Mouse (Mus musculus) ES-E14 (cell line): ENCODE data around the gene Pkd1. TPM values are rescaled to one million over a fixed set of nuclear protein-coding genes. Genes with fewer than 3 reads are reported as not detected.

Source experiments
- DNase-seq: peaks from one replicate; pipeline ENCODE4 v3.0.0-alpha.2; 2013; ENCODE audit warnings: low read depth, low spot score
- H3K27ac ChIP-seq: 2 replicates; pipeline ENCODE4 v1.5.1; 2012; ENCODE audit warnings: low read depth, mild to moderate bottlenecking, low read length, moderate library complexity, mixed read lengths; ENCODE audit not compliant: poor library complexity, insufficient read depth, severe bottlenecking
- H3K36me3 ChIP-seq: 2 replicates; pipeline ENCODE4 v1.6.1; 2012; ENCODE audit warnings: mild to moderate bottlenecking, low read length, moderate library complexity, mixed read lengths; ENCODE audit not compliant: control insufficient read depth, poor library complexity, insufficient read depth, severe bottlenecking
- H3K4me1 ChIP-seq, 2 experiments: fragments of 150-350 bp in 1 of 2; sonication (generic) in 1 of 2; 2 replicates each; pipeline ENCODE4 v1.6.1; 2012; ENCODE audit warnings: low read length in 2 of 2, mild to moderate bottlenecking in 1 of 2, mixed read lengths in 1 of 2; ENCODE audit not compliant: control insufficient read depth in 2 of 2, insufficient read depth in 2 of 2, poor library complexity in 1 of 2
- H3K4me3 ChIP-seq, 2 experiments: fragments of 150-350 bp in 1 of 2; sonication (generic) in 1 of 2; 2 replicates each; pipeline ENCODE4 v1.5.1; 2012; ENCODE audit warnings: low read length in 2 of 2, low read depth in 1 of 2, mild to moderate bottlenecking in 1 of 2, mixed read lengths in 1 of 2; ENCODE audit not compliant: insufficient read depth in 1 of 2, poor library complexity in 1 of 2, severe bottlenecking in 1 of 2
- H3K9ac ChIP-seq: 2 replicates; pipeline ENCODE4 v1.6.1; 2012; ENCODE audit warnings: low read depth, mild to moderate bottlenecking, low read length, mixed read lengths; ENCODE audit not compliant: poor library complexity, insufficient read depth, severe bottlenecking
- H3K9me3 ChIP-seq: fragments of 150-350 bp; sonication (generic); 2 replicates; pipeline ENCODE4 v1.6.1; 2012; ENCODE audit warnings: low read depth, mild to moderate bottlenecking, low read length; ENCODE audit not compliant: control insufficient read depth, insufficient read depth
- CHD2 ChIP-seq: IDR thresholded peaks from 2 replicates; pipeline ENCODE4 v1.6.1; 2014; ENCODE audit warnings: mild to moderate bottlenecking, low read depth, low read length, inconsistent platforms
- HCFC1 ChIP-seq: IDR thresholded peaks from 2 replicates; pipeline ENCODE4 v1.6.1; 2012; ENCODE audit warnings: low read length, inconsistent platforms, borderline replicate concordance; ENCODE audit not compliant: insufficient read depth
- MAFK ChIP-seq: IDR thresholded peaks from 2 replicates; pipeline ENCODE4 v1.6.1; 2014; ENCODE audit warnings: mild to moderate bottlenecking, low read depth, low read length, inconsistent platforms; ENCODE audit not compliant: insufficient read depth
- ZC3H11A ChIP-seq: IDR thresholded peaks from 2 replicates; pipeline ENCODE4 v1.6.1; 2012; ENCODE audit warnings: low read depth, mild to moderate bottlenecking, inconsistent platforms, low read length, borderline replicate concordance
- ZNF384 ChIP-seq: IDR thresholded peaks from 2 replicates; pipeline ENCODE4 v1.6.1; 2012; ENCODE audit warnings: low read depth, low read length, inconsistent platforms
- in situ Hi-C, 2 experiments: fragments of 600-800 bp; cut with MboI; formaldehyde crosslinking; loops; one replicate each; pipeline ENCODE4 v1.15.1; 2025; ENCODE audit warnings: low sequenced_read_pairs in 2 of 2, inconsistent platforms in 1 of 2; ENCODE audit not compliant: unreplicated experiment in 2 of 2
- total RNA-seq: library from RNA; depleted of rRNA; stranded (reverse); fragments of 300-350 nt; gene quantifications from 2 replicates; pipeline ENCODE4 v1.2.3, GENCODE M21; 2012

Gene Pkd1
- total RNA-seq, 1 experiment, result 27.8 TPM

DNA sequence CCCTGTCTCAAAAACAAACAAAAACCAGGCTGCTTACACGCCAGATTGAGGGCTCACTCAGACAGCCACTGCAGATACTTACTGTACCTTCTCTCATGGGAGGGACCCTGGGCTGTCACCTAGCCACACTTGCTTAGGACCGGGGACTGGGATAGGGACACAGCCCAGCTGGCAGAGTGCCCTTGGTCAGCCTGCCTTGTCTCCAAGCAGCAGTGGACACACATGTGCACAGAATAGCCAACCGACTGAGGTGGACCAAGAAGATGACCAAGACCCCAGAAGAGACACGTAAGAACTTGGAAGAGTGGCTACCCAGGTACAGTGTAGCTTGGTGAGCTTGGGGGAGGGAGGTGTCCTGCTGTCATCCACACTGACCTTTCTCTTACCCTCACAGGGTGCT is 88.6 kb downstream of the Pkd1 start:
- TF ChIP-seq CHD2, result no peak
- no peak for TF ChIP-seq MAFK
- TF ChIP-seq ZC3H11A, result no peak
- TF ChIP-seq ZNF384, result no peak
- no peak for TF ChIP-seq HCFC1
- Histone ChIP-seq H3K4me3 (no peak overlapping the region), H3K4me1 (peaks cover 0 to 25% of the 10 kb centered on the region in 2 experiments; a peak in 2 of 4 replicates), H3K9ac (no peak overlapping the region), H3K27ac (no peak overlapping the region; the same call in 1 of the 2 replicates), H3K9me3 (no peaks in the 10 kb centered on the region), H3K36me3 (peaks cover 16% of the 10 kb centered on the region; the same call in 1 of the 2 replicates)
- DNase-seq, result no peak
- in situ Hi-C loops, result no loop called here

DNA sequence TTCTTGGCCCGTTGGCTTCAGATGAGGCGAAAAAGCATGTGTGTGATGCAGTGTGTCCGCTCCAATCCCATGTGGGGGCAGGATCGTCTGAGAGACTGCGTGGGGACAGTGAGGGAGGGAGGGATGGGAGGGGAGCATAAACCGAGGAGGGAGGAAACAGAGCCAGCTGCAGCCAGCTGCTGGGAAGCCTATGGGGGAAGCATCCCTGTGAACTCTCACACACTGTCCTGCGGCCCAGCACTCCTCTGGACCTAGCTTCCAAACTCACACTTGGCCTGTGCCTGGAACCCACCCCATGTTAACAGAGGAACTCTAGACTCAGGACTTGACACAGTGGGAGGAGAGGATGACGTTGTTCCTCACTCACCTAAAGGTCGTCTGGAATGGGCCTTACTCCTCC is 89.2 kb downstream of the Pkd1 start:
- Histone ChIP-seq H3K4me1 (peaks cover 0 to 24% of the 10 kb centered on the region in 2 experiments; a peak in 2 of 4 replicates), H3K9me3 (no peaks in the 10 kb centered on the region), H3K9ac (peak overlapping the region; percentile 43; the same call in 1 of the 2 replicates), H3K27ac (peak overlapping the region; percentile 35; the same call in 1 of the 2 replicates), H3K36me3 (peaks cover 16% of the 10 kb centered on the region; the same call in 1 of the 2 replicates), H3K4me3 (no peak overlapping the region)
- TF ChIP-seq HCFC1, result no peak
- TF ChIP-seq ZNF384, result no peak
- no peak for TF ChIP-seq ZC3H11A
- no peak for TF ChIP-seq CHD2
- no peak for TF ChIP-seq MAFK
- in situ Hi-C loops, result no loop called here
- DNase-seq, result no peak

DNA sequence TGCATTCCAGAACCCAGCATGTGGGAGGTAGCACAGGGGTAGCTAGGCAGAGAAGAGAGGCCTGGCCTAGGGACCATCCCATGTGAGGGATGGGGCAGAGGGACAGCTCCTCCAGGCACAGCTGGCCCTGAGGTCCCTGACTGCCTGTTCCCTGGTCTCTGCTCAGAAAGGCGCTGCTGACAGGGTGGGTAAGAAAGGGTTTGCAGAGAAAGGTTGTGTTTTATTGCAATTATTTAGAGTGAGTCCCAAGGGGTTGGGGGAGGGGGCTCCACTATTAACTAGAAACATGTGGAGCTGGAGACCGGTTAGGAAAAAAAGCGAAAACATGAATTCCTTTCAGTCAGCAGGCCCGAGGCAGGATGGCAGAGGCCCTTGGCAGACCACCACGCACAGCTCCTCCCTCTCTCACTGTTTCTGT is 89.9 kb downstream of the Pkd1 start:
- Histone ChIP-seq H3K4me3 (peak overlapping the region in 1 of 2 experiments; percentile 58; a peak in 2 of 4 replicates), H3K9ac (peak overlapping the region; percentile 69; the same call in 1 of the 2 replicates), H3K4me1 (peaks cover 2 to 30% of the 10 kb centered on the region in 2 experiments; a peak in 2 of 4 replicates), H3K27ac (no peak overlapping the region), H3K36me3 (peaks cover 12% of the 10 kb centered on the region; the same call in 1 of the 2 replicates), H3K9me3 (no peaks in the 10 kb centered on the region)
- TF ChIP-seq ZNF384 (no peak), HCFC1 (no peak), CHD2 (no peak)
- in situ Hi-C loops, result no loop called here
- no peak for DNase-seq

DNA sequence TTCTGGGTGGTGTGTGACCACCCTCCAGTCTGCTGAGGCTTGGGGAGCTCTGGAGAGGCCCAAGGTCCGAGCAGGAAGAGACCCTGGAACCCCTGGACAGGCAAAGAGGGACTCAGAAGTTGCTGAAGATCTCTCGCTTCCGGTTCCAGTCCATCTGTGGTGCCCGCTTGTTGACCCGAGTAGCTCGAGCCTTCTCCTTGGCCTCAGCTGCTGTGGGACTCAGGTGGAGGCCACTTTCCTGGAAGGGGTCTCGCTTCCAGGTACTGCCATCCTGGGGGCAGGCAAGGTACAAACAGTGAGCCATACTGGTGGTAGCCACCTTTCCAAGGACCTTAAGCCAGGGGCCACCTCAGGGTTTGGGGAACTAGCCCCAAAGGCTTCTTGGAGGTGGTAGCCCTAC is 90.5 kb downstream of the Pkd1 start:
- H3K27ac ChIP-seq, result 0 out of 2 replicates have a peak overlapping the region, but pooled peaks have one; percentile 31
- peaks cover 5 to 36% of the 10 kb centered on the region in 2 experiments; a peak in 3 of 4 replicates for H3K4me1 ChIP-seq
- H3K4me3 ChIP-seq, result peak overlapping the region; percentile 57 to 58; a peak in 3 of 4 replicates
- H3K36me3 ChIP-seq, result peaks cover 8% of the 10 kb centered on the region; the same call in 1 of the 2 replicates
- in situ Hi-C loops, result no loop called here
- H3K9me3 ChIP-seq, result no peaks in the 10 kb centered on the region
- peak overlapping the region; percentile 69 for H3K9ac ChIP-seq
- TF ChIP-seq MAFK (no peak), HCFC1 (no peak), ZNF384 (no peak), CHD2 (no peak), ZC3H11A (no peak)
- no peak for DNase-seq
